Mouse (Mus musculus) neutrophil, adult 65 days (primary cell): ENCODE measurements around the gene Slc22a29. TPM values are rescaled to one million over a fixed set of nuclear protein-coding genes. Genes with fewer than 3 reads are reported as not detected.

Experiments
- total RNA-seq: library from RNA; stranded (reverse); gene quantifications from 2 replicates; pipeline ENCODE4 v1.2.4, GENCODE M21; 2023

Gene Slc22a29
- total RNA-seq: not detected in 2 replicates

DNA sequence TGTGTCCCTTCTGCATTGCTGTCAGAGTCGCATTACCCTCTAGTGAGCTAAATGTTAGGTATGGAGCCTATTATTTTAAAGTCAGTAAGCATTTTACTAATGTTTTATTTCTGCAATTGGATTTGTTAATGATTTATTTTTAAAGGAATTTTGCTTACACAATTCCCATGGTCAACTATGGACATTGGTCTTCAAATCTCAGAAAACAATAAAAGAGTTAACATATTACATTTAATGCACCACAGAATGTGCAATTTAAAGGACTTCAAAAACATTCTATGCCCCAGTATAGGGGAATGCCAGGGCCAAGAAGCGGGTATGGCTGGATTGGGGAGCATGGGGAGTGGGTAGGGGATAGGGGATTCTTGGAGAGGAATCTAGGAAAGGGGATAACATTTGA is at the start of gene Slc22a29:
Slc22a29 (minus strand) TSS at position 101 of the 400 bp plus-strand sequence.

DNA sequence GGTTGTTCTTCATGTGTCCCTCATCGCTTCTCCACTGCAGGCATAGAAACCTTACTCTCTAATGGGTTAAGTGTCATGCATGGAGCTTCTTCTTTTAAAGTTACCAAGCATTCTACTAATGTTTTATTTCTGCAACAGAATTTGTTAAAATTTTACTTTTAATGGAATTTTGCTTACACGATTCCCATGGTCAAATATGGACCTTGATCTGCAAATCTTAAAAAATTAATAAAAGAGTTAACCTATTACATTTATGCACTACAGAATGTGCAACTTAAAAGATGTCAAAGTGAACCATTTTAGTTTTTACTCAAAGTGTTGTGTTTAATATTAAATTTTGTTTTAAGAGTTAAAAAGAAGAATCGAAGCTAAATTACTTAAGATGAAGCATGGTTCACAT is 86.8 kb downstream of the Slc22a29 start, which contains the start of gene Slc22a28:
Slc22a28 (minus strand) TSS at position 102 of the 400 bp plus-strand sequence.

Other genes starting within 250 kb of the Slc22a29 start
- gene Slc22a28, start 86.9 kb downstream of the Slc22a29 start, total RNA-seq: not detected in 2 replicates
- not detected in 2 replicates for gene Slc22a30, start 186.2 kb upstream of the Slc22a29 start, total RNA-seq